Mouse (Mus musculus): ENCODE results near the gene Irf3. TPM values are rescaled to one million over a fixed set of nuclear protein-coding genes. Genes with fewer than 3 reads are reported as not detected.

Irf3 gene
- polyA plus RNA-seq, 1 experiment from 2014 or later, result 56.9 TPM

DNA sequence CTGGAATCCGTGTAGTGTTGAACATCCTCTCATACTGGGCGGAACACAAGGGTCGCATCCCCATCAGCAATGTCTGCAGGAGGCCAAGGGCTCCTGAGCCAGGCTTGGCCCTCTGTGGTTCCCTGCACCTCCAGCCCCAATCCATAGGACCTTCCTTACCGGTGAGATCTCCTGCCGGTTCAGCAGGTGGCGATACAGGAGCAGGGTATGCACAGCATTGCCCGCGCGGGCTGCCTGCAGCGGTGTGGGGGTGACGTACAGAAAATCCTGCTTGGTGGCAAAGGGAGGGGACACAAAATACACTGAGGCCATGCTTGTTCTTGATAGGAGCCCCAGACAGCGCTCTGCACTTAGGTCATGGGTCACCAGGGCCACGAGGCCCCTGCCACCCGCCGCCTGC, 30.8 kb upstream of the Irf3 start:
- no peak overlapping the region for H3K4me3 ChIP-seq (replicated peaks; ENCODE audit: low read length)
- no peaks in the 10 kb centered on the region for H3K27me3 ChIP-seq (ENCODE audit: control insufficient read depth, insufficient read depth, low read length)
- DNase-seq (ENCODE audit: low spot score), result no peak
- no peak overlapping the region for H3K4me2 ChIP-seq (replicated peaks)
- ATAC-seq (ENCODE audit: low FRiP score), result no peak
- H3K4me1 ChIP-seq (replicated peaks; ENCODE audit: control insufficient read depth, insufficient read depth, low read length), result peaks cover 9% of the 10 kb centered on the region
- H3K36me3 ChIP-seq (replicated peaks; ENCODE audit: control insufficient read depth, insufficient read depth), result peaks cover 63% of the 10 kb centered on the region
- 74% methylated on average over 15 of the region's 15 CpGs for WGBS
- H3K9ac ChIP-seq, result no peak overlapping the region
- H3K27ac ChIP-seq, result no peak overlapping the region
- no peaks in the 10 kb centered on the region for H3K9me3 ChIP-seq (ENCODE audit: control insufficient read depth, low read length)

- Histone ChIP-seq H3K4me2 (replicated peaks) (peak overlapping the region; percentile 83), H3K9ac (peak overlapping the region; percentile 61), H3K4me3 (replicated peaks; ENCODE audit: low read length) (peak overlapping the region; percentile 50), H3K27me3 (ENCODE audit: control insufficient read depth, insufficient read depth, low read length) (no peaks in the 10 kb centered on the region), H3K4me1 (replicated peaks; ENCODE audit: control insufficient read depth, insufficient read depth, low read length) (peaks cover 29% of the 10 kb centered on the region), H3K36me3 (replicated peaks; ENCODE audit: control insufficient read depth, insufficient read depth) (peaks cover 31% of the 10 kb centered on the region), H3K9me3 (ENCODE audit: control insufficient read depth, low read length) (no peaks in the 10 kb centered on the region), H3K27ac (peak overlapping the region; percentile 86)
- ATAC-seq (ENCODE audit: low FRiP score), result peak; percentile 95
- WGBS, result under 1% methylated on average over 36 of the region's 36 CpGs
- DNase-seq (ENCODE audit: low spot score), result peak; percentile 88
Observed at GRCm38 (mm10) chr7:44970231-44970691, 27.2 kb upstream of the Irf3 start.

DNA sequence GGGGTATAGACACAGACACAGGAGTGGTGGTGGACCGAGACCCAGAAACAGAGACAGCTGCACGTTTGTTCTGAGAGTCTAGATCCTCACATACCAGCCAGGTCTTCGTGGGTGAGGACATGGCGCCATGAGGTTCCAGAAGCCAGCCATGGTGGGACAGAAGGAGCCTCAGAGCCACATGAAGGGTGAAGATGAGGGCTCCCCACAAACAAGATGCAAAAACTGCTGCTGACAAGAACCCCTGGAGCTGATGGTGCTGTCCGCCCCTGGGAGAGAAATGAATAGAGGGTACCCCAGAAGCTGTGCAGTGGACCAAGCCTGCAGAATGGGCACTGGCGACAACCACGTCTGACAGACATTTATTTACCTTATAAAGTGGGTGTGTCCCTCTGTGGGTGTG, 26.3 kb upstream of the Irf3 start:
- Histone ChIP-seq H3K36me3 (replicated peaks; ENCODE audit: control insufficient read depth, insufficient read depth) (peaks cover 31% of the 10 kb centered on the region), H3K9ac (peak overlapping the region; percentile 61), H3K27me3 (ENCODE audit: control insufficient read depth, insufficient read depth, low read length) (no peaks in the 10 kb centered on the region), H3K4me1 (replicated peaks; ENCODE audit: control insufficient read depth, insufficient read depth, low read length) (peaks cover 32% of the 10 kb centered on the region), H3K4me2 (replicated peaks) (peak overlapping the region; percentile 83), H3K27ac (peak overlapping the region; percentile 86), H3K9me3 (ENCODE audit: control insufficient read depth, low read length) (no peaks in the 10 kb centered on the region), H3K4me3 (replicated peaks; ENCODE audit: low read length) (peak overlapping the region; percentile 50)
- DNase-seq (ENCODE audit: low spot score), result no peak
- ATAC-seq (ENCODE audit: low FRiP score), result no peak
- 73% methylated on average over 7 of the region's 7 CpGs for WGBS

DNA sequence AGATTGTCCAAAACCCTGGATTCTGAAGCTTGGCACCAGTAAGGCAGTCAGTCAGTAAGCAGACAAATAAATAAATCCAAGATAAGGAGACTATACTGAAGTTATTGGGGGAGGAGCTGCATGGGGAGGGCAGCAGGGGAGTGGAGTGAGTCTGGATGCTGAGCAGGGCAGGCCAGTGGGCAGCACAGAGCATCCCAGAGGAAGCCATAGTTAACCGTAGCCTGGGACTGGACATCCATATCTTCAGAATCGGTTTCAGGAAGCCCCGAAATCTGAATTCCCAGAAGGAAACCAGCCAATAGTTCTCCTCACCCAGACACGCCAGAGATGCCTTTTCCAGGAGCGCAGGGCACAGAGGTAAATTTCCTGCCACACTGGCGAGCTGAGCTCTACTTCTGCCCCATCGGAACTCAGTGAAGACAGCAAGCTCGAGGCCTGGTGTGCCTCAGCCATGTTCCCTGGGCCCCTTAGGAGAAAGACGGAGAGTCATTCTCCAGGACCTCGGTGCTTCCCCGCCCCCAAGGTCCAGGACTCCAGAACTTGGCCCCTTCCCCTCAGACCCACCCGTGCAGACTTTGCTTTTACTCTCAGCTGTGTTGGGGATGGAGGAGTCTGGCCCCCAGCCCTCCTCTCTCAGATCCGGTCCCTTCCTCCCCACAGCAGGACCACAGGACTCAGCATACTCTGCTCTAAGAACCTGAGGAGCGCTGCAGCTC, 23.9 kb upstream of the Irf3 start:
- no peak for DNase-seq (ENCODE audit: low spot score)
- Histone ChIP-seq H3K4me2 (replicated peaks) (peak overlapping the region; percentile 97), H3K27ac (peak overlapping the region; percentile 95), H3K9ac (peak overlapping the region; percentile 82), H3K4me3 (replicated peaks; ENCODE audit: low read length) (peak overlapping the region; percentile 47), H3K4me1 (replicated peaks; ENCODE audit: control insufficient read depth, insufficient read depth, low read length) (peaks cover 32% of the 10 kb centered on the region), H3K9me3 (ENCODE audit: control insufficient read depth, low read length) (no peaks in the 10 kb centered on the region), H3K27me3 (ENCODE audit: control insufficient read depth, insufficient read depth, low read length) (no peaks in the 10 kb centered on the region), H3K36me3 (replicated peaks; ENCODE audit: control insufficient read depth, insufficient read depth) (peaks cover 35% of the 10 kb centered on the region)
- no peak for ATAC-seq (ENCODE audit: low FRiP score)
- 35% methylated on average over 14 of the region's 14 CpGs for WGBS

DNA sequence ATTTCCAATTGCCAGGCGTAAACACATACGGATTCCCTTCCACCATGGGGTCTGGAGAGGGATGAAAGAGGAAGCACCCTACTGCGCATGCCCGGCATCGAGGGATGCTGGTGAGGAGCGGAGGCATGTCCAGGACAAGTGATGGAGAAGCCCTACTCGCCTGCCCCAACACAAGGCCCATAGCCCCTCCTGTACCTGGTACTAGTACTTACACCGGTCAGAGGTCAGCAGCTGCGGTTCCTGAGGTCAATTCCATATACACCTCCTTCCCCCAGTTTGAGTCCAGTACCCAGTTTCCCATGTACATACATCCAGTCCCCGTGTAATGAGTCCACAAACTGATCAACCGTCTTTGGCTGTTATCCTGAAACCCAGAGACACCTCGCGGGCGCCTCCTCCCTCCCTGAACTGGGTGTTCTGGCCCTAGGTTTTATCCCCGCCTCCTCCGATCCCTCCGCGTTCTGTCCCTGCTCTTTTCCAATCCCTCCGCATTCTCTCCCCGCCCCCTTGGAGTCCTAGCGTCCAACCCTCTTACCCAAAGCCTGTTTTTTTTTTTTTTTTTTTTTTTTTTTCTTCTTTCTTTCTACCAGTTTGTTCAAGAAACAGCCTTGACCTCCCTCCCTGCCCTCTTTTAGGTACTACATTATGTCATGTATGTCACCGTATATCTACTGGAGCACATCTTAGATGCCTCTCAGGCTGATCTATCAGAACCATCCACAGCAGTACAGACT, 22.9 kb upstream of the Irf3 start, which contains the start of gene Cpt1c:
Cpt1c (minus strand) TSS at position 469 of the 734 bp plus-strand sequence.
- peaks cover 45% of the 10 kb centered on the region for H3K36me3 ChIP-seq (replicated peaks; ENCODE audit: control insufficient read depth, insufficient read depth)
- peak; percentile 62 for ATAC-seq (ENCODE audit: low FRiP score)
- WGBS, result under 1% methylated on average over 22 of the region's 22 CpGs

DNA sequence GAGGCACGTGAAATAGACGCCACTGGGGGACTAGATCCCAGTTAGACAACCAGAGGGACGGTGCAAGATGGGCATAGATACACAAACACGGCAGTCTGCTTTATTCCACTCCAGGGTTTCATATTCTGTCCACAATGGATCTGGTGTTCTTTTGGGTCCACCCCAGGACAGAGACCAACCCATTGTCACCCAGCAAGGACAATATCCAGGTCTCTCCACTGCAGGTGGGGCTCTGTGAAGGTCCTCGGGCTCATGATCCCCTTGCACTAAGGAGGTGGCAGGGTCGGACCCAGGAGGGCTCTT, 22.4 kb upstream of the Irf3 start:
- peaks cover 50% of the 10 kb centered on the region for H3K36me3 ChIP-seq (replicated peaks; ENCODE audit: control insufficient read depth, insufficient read depth)
- H3K27ac ChIP-seq, result peak overlapping the region; percentile 95
- no peak for DNase-seq (ENCODE audit: low spot score)
- peak overlapping the region; percentile 47 for H3K4me3 ChIP-seq (replicated peaks; ENCODE audit: low read length)
- WGBS, result 21% methylated on average over 6 of the region's 6 CpGs
- peak overlapping the region; percentile 82 for H3K9ac ChIP-seq
- H3K27me3 ChIP-seq (ENCODE audit: control insufficient read depth, insufficient read depth, low read length), result no peaks in the 10 kb centered on the region
- ATAC-seq (ENCODE audit: low FRiP score), result no peak
- H3K4me2 ChIP-seq (replicated peaks), result peak overlapping the region; percentile 97
- peaks cover 32% of the 10 kb centered on the region for H3K4me1 ChIP-seq (replicated peaks; ENCODE audit: control insufficient read depth, insufficient read depth, low read length)
- H3K9me3 ChIP-seq (ENCODE audit: control insufficient read depth, low read length), result no peaks in the 10 kb centered on the region

More for the DNA sequence above, 22.9 kb upstream of the Irf3 start, which contains the start of gene Cpt1c:
- peak within 1 kb of the TSS; percentile 95 for H3K27ac ChIP-seq
- no peaks in the 10 kb centered on the region for H3K27me3 ChIP-seq (ENCODE audit: control insufficient read depth, insufficient read depth, low read length)
- DNase-seq (ENCODE audit: low spot score), result peak; percentile 86
- H3K4me1 ChIP-seq (replicated peaks; ENCODE audit: control insufficient read depth, insufficient read depth, low read length), result peaks cover 32% of the 10 kb centered on the region
- peak within 1 kb of the TSS; percentile 97 for H3K4me2 ChIP-seq (replicated peaks)
- no peaks in the 10 kb centered on the region for H3K9me3 ChIP-seq (ENCODE audit: control insufficient read depth, low read length)
- H3K4me3 ChIP-seq (replicated peaks; ENCODE audit: low read length), result peak within 1 kb of the TSS; percentile 47
- peak within 1 kb of the TSS; percentile 82 for H3K9ac ChIP-seq

DNA sequence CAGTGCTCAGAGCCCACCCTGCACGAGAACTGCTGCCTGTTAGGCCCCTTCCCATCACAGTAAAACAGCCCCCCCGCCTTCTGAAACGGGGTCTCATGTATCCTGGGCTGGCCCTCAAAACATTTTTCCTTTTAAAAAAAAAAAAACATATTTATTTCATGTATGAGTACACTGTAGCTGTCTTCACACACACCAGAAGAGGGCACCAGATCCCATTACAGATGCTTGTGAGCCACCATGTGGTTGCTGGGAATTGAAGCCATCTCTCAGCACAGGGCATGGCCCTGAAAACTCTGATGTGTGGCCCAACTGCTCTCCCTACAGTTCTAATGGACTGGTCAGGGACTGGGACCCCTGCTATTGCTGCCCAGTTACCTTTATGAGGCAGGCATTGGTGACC, 19.1 kb upstream of the Irf3 start:
- Histone ChIP-seq H3K27ac (no peak overlapping the region), H3K4me2 (replicated peaks) (no peak overlapping the region), H3K4me3 (replicated peaks; ENCODE audit: low read length) (no peak overlapping the region), H3K36me3 (replicated peaks; ENCODE audit: control insufficient read depth, insufficient read depth) (peaks cover 78% of the 10 kb centered on the region), H3K4me1 (replicated peaks; ENCODE audit: control insufficient read depth, insufficient read depth, low read length) (peaks cover 13% of the 10 kb centered on the region), H3K9me3 (ENCODE audit: control insufficient read depth, low read length) (no peaks in the 10 kb centered on the region), H3K27me3 (ENCODE audit: control insufficient read depth, insufficient read depth, low read length) (no peaks in the 10 kb centered on the region), H3K9ac (no peak overlapping the region)
- ATAC-seq (ENCODE audit: low FRiP score) (no peak), DNase-seq (ENCODE audit: low spot score) (no peak)
- 92% methylated on average over 3 of the region's 3 CpGs for WGBS

DNA sequence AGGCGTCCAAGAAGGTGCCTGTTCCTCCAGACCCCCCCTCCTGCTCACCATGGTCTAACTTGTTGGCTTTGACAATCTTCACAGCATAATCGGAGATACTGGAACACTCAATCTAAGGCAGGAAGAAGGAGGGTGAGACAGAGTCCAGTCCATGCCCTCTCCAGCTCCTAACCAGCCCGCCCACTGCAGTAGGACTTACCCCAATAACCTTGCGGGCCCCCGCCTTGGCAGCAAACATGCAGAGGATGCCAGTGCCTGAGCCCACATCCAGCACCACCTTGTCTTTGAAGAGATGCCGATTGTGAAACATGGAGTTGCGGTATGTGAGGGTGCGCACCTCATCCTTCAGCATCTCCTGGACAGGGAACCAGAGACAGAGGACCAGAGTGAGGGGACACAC, 15.9 kb upstream of the Irf3 start:
- ATAC-seq (ENCODE audit: low FRiP score) (no peak), DNase-seq (ENCODE audit: low spot score) (no peak)
- Histone ChIP-seq H3K36me3 (replicated peaks; ENCODE audit: control insufficient read depth, insufficient read depth) (peaks cover 70% of the 10 kb centered on the region), H3K4me1 (replicated peaks; ENCODE audit: control insufficient read depth, insufficient read depth, low read length) (peaks cover 20% of the 10 kb centered on the region), H3K4me2 (replicated peaks) (no peak overlapping the region), H3K27ac (no peak overlapping the region), H3K4me3 (replicated peaks; ENCODE audit: low read length) (no peak overlapping the region), H3K27me3 (ENCODE audit: control insufficient read depth, insufficient read depth, low read length) (no peaks in the 10 kb centered on the region), H3K9me3 (ENCODE audit: control insufficient read depth, low read length) (no peaks in the 10 kb centered on the region), H3K9ac (no peak overlapping the region)
- WGBS, result 98% methylated on average over 8 of the region's 8 CpGs

DNA sequence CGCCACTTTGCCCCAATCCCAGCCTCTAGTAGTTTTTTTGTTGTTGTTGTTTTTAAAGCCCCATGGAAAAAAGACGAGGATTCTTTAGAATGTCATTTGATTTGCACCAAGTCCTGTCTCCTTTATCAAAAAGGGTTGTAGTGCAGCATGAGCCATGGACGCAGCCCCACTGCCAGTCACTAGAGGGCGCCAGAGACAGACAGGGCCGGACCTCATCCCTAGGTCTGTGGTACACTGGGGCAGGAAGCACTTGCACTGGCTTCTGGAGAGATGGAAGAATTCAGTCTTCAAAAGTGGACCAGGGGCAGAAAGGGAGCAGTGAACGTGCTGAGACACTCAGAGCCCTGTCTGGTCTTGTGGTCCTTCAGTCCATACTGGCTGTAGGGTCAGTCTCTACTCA, 14.4 kb upstream of the Irf3 start:
- Histone ChIP-seq H3K9me3 (ENCODE audit: control insufficient read depth, low read length) (no peaks in the 10 kb centered on the region), H3K4me2 (replicated peaks) (0 out of 2 replicates have a peak overlapping the region, but pooled peaks have one; percentile 10), H3K27me3 (ENCODE audit: control insufficient read depth, insufficient read depth, low read length) (no peaks in the 10 kb centered on the region), H3K4me1 (replicated peaks; ENCODE audit: control insufficient read depth, insufficient read depth, low read length) (peaks cover 26% of the 10 kb centered on the region), H3K4me3 (replicated peaks; ENCODE audit: low read length) (no peak overlapping the region), H3K9ac (no peak overlapping the region), H3K27ac (no peak overlapping the region), H3K36me3 (replicated peaks; ENCODE audit: control insufficient read depth, insufficient read depth) (peaks cover 54% of the 10 kb centered on the region)
- WGBS, result 38% methylated on average over 6 of the region's 6 CpGs
- ATAC-seq (ENCODE audit: low FRiP score) (no peak), DNase-seq (ENCODE audit: low spot score) (peak; percentile 82)
